Mouse (Mus musculus) lung, embryonic 14.5 days (tissue): ENCODE data around the gene Apmap. TPM values are rescaled to one million over a fixed set of nuclear protein-coding genes. Genes with fewer than 3 reads are reported as not detected.

Experiments used
- ATAC-seq: fragments of 200-750 bp; cut with Nextera tagmentation; 2 replicates; pipeline ENCODE4 v1.8.0; 2017; ENCODE audit warnings: mild to moderate bottlenecking, moderate TSS enrichment, moderate library complexity; ENCODE audit not compliant: insufficient read depth
- DNase-seq: peaks from one replicate; pipeline ENCODE4 v3.0.0-alpha.2; 2015
- H3K27ac ChIP-seq: fragments of 300-500 bp; sonication (generic); 2 replicates; pipeline ENCODE4 v1.5.1; 2014; ENCODE audit warnings: low read depth, mild to moderate bottlenecking, moderate library complexity
- H3K27me3 ChIP-seq: fragments of 300-500 bp; sonication (generic); 2 replicates; pipeline ENCODE4 v1.6.1; 2014; ENCODE audit warnings: low read length, control low read depth; ENCODE audit not compliant: insufficient read depth
- H3K36me3 ChIP-seq: fragments of 300-500 bp; sonication (generic); 2 replicates; pipeline ENCODE4 v1.6.1; 2014; ENCODE audit warnings: control low read depth; ENCODE audit not compliant: insufficient read depth
- H3K4me1 ChIP-seq: fragments of 300-500 bp; sonication (generic); 2 replicates; pipeline ENCODE4 v1.6.1; 2014; ENCODE audit warnings: antibody characterized with exemption, control low read depth; ENCODE audit not compliant: insufficient read depth
- H3K4me2 ChIP-seq: fragments of 300-500 bp; sonication (generic); 2 replicates; pipeline ENCODE4 v1.6.1; 2014; ENCODE audit warnings: mild to moderate bottlenecking
- H3K4me3 ChIP-seq: fragments of 300-500 bp; sonication (generic); 2 replicates; pipeline ENCODE4 v1.5.1; 2014; ENCODE audit warnings: low read depth, low read length
- H3K9ac ChIP-seq: fragments of 300-500 bp; sonication (generic); 2 replicates; pipeline ENCODE4 v1.6.1; 2014
- H3K9me3 ChIP-seq: fragments of 300-500 bp; sonication (generic); 2 replicates; pipeline ENCODE4 v1.6.1; 2016; ENCODE audit warnings: low read depth, low read length, control low read depth
- CTCF ChIP-seq: IDR thresholded peaks from 2 replicates; pipeline ENCODE4 v1.5.1; 2016; ENCODE audit warnings: antibody characterized with exemption, low read depth
- WGBS: fragments of 180-500 bp; shearing (Covaris S2); extraction: QIAGEN DNeasy Blood & Tissue Kit; methylation state at CpG from one replicate; pipeline ENCODE4 v1.1.7; 2014; 5-methylcytosine and 5-hydroxymethylcytosine counted together
- polyA plus RNA-seq: library from polyadenylated mRNA; unstranded; fragments of >200 nt; fragmentation: Nextera tagmentation; extraction: Ambion mirVana; gene quantifications from 2 replicates; pipeline ENCODE4 v1.2.1, GENCODE M21; 2014

Gene Apmap
- polyA plus RNA-seq, 1 experiment from 2014 or later: 48.2 TPM

- Histone ChIP-seq H3K27me3 (no peaks in the 10 kb centered on the region), H3K27ac (no peak overlapping the region), H3K4me1 (no peaks in the 10 kb centered on the region), H3K4me3 (no peak overlapping the region), H3K9ac (no peak overlapping the region), H3K4me2 (no peak overlapping the region), H3K9me3 (no peaks in the 10 kb centered on the region), H3K36me3 (peaks cover 58% of the 10 kb centered on the region)
- 77% methylated on average over 11 of the region's 11 CpGs for WGBS
- ATAC-seq (no peak), DNase-seq (no peak)
- no peak for TF ChIP-seq CTCF
These were observed 19.3 kb downstream of the Apmap start for GRCm38 (mm10) chr2:150589076-150589475.

GRCm38 (mm10) chr2:150579628-150580027 is 28.7 kb downstream of the Apmap start:
- Histone ChIP-seq H3K27me3 (no peaks in the 10 kb centered on the region), H3K4me3 (no peak overlapping the region), H3K9me3 (no peaks in the 10 kb centered on the region), H3K4me2 (no peak overlapping the region), H3K36me3 (peaks cover 15% of the 10 kb centered on the region), H3K4me1 (no peaks in the 10 kb centered on the region), H3K27ac (no peak overlapping the region), H3K9ac (no peak overlapping the region)
- 78% methylated on average over 1 of the region's 1 CpGs for WGBS
- TF ChIP-seq CTCF: no peak
- ATAC-seq (no peak), DNase-seq (no peak)

GRCm38 (mm10) chr2:150578603-150579002 is 29.8 kb downstream of the Apmap start:
- no peak overlapping the region for H3K4me3 ChIP-seq
- no peak overlapping the region for H3K9ac ChIP-seq
- no peak for TF ChIP-seq CTCF
- no peak overlapping the region for H3K27ac ChIP-seq
- DNase-seq: no peak
- 82% methylated on average over 5 of the region's 5 CpGs for WGBS
- H3K4me2 ChIP-seq: no peak overlapping the region
- no peaks in the 10 kb centered on the region for H3K4me1 ChIP-seq
- ATAC-seq: no peak
- no peaks in the 10 kb centered on the region for H3K9me3 ChIP-seq
- peaks cover 5% of the 10 kb centered on the region; the same call in 1 of the 2 replicates for H3K36me3 ChIP-seq
- no peaks in the 10 kb centered on the region for H3K27me3 ChIP-seq

- Histone ChIP-seq H3K4me1 (no peaks in the 10 kb centered on the region), H3K4me2 (no peak overlapping the region), H3K27me3 (no peaks in the 10 kb centered on the region), H3K9ac (no peak overlapping the region), H3K27ac (no peak overlapping the region), H3K4me3 (no peak overlapping the region), H3K36me3 (no peaks in the 10 kb centered on the region), H3K9me3 (no peaks in the 10 kb centered on the region)
- DNase-seq (no peak), ATAC-seq (no peak)
- no peak for TF ChIP-seq CTCF
- WGBS: 86% methylated on average over 1 of the region's 1 CpGs
These were observed 32.1 kb downstream of the Apmap start for GRCm38 (mm10) chr2:150576256-150576655.

- Histone ChIP-seq H3K4me2 (no peak overlapping the region), H3K9me3 (no peaks in the 10 kb centered on the region), H3K9ac (no peak overlapping the region), H3K36me3 (no peaks in the 10 kb centered on the region), H3K27ac (no peak overlapping the region), H3K4me1 (no peaks in the 10 kb centered on the region), H3K4me3 (no peak overlapping the region), H3K27me3 (no peaks in the 10 kb centered on the region)
- ATAC-seq: no peak
- 79% methylated on average over 3 of the region's 3 CpGs for WGBS
- TF ChIP-seq CTCF: no peak
- DNase-seq: no peak
These were observed 35.9 kb downstream of the Apmap start for GRCm38 (mm10) chr2:150572463-150572862.

- Histone ChIP-seq H3K36me3 (no peaks in the 10 kb centered on the region), H3K27ac (no peak overlapping the region), H3K4me1 (no peaks in the 10 kb centered on the region), H3K4me3 (no peak overlapping the region), H3K9ac (no peak overlapping the region), H3K27me3 (no peaks in the 10 kb centered on the region), H3K9me3 (no peaks in the 10 kb centered on the region), H3K4me2 (no peak overlapping the region)
- WGBS: 66% methylated on average over 2 of the region's 2 CpGs
- no peak for TF ChIP-seq CTCF
- no peak for ATAC-seq
- no peak for DNase-seq
These were observed 37.6 kb downstream of the Apmap start for GRCm38 (mm10) chr2:150570761-150571160.

- no peak within 1 kb of the TSS for H3K4me3 ChIP-seq
- no peaks in the 10 kb centered on the region for H3K27me3 ChIP-seq
- no peak within 1 kb of the TSS for H3K9ac ChIP-seq
- H3K4me1 ChIP-seq: no peaks in the 10 kb centered on the region
- DNase-seq (no peak), ATAC-seq (no peak)
- no peaks in the 10 kb centered on the region for H3K9me3 ChIP-seq
- TF ChIP-seq CTCF: no peak
- 63% methylated on average over 11 of the region's 11 CpGs for WGBS
- no peaks in the 10 kb centered on the region for H3K36me3 ChIP-seq
- H3K4me2 ChIP-seq: no peak within 1 kb of the TSS
- no peak within 1 kb of the TSS for H3K27ac ChIP-seq
These were observed 38.3 kb downstream of the Apmap start, which contains the start of gene Cst7 for GRCm38 (mm10) chr2:150569847-150570590. Gene Cst7, plus strand, starts transcription at chr2:150570415.
